Mouse (Mus musculus) lung, embryonic 15.5 days (tissue): ENCODE data around the gene Tnfrsf26. TPM values are rescaled to one million over a fixed set of nuclear protein-coding genes. Genes with fewer than 3 reads are reported as not detected.

Experiments
- ATAC-seq: fragments of 200-750 bp; cut with Nextera tagmentation; 2 replicates; pipeline ENCODE4 v1.8.0; 2017; ENCODE audit warnings: moderate number of reproducible peaks, borderline replicate concordance; ENCODE audit not compliant: low FRiP score, low TSS enrichment; ENCODE audit errors: extremely low read depth
- H3K27ac ChIP-seq: fragments of 300-500 bp; sonication (generic); 2 replicates; pipeline ENCODE4 v1.5.1; 2015; ENCODE audit warnings: moderate library complexity, mild to moderate bottlenecking, inconsistent platforms
- H3K27me3 ChIP-seq: fragments of 300-500 bp; sonication (generic); 2 replicates; pipeline ENCODE4 v1.6.1; 2015; ENCODE audit warnings: inconsistent platforms
- H3K36me3 ChIP-seq: fragments of 300-500 bp; sonication (generic); 2 replicates; pipeline ENCODE4 v1.6.1; 2015; ENCODE audit warnings: inconsistent platforms
- H3K4me1 ChIP-seq: fragments of 300-500 bp; sonication (generic); 2 replicates; pipeline ENCODE4 v1.6.1; 2015; ENCODE audit warnings: inconsistent platforms
- H3K4me2 ChIP-seq: fragments of 300-500 bp; sonication (generic); 2 replicates; pipeline ENCODE4 v1.6.1; 2015; ENCODE audit warnings: inconsistent platforms, mild to moderate bottlenecking, moderate library complexity
- H3K4me3 ChIP-seq: fragments of 300-500 bp; sonication (generic); 2 replicates; pipeline ENCODE4 v1.5.1; 2015; ENCODE audit warnings: mild to moderate bottlenecking, inconsistent platforms
- H3K9ac ChIP-seq: fragments of 300-500 bp; sonication (generic); 2 replicates; pipeline ENCODE4 v1.6.1; 2015; ENCODE audit warnings: inconsistent platforms
- H3K9me3 ChIP-seq: fragments of 300-500 bp; sonication (generic); 2 replicates; pipeline ENCODE4 v1.6.1; 2016; ENCODE audit warnings: inconsistent platforms
- WGBS: fragments of 180-500 bp; shearing (Covaris S2); methylation state at CpG from one replicate; pipeline ENCODE4 v1.1.7; 2015; 5-methylcytosine and 5-hydroxymethylcytosine counted together
- polyA plus RNA-seq: library from polyadenylated mRNA; unstranded; fragments of >200 nt; fragmentation: Nextera tagmentation; extraction: Ambion mirVana; gene quantifications from 2 replicates; pipeline ENCODE4 v1.2.1, GENCODE M21; 2015

Tnfrsf26 gene
- polyA plus RNA-seq, 1 experiment from 2014 or later = 0.44 TPM

DNA sequence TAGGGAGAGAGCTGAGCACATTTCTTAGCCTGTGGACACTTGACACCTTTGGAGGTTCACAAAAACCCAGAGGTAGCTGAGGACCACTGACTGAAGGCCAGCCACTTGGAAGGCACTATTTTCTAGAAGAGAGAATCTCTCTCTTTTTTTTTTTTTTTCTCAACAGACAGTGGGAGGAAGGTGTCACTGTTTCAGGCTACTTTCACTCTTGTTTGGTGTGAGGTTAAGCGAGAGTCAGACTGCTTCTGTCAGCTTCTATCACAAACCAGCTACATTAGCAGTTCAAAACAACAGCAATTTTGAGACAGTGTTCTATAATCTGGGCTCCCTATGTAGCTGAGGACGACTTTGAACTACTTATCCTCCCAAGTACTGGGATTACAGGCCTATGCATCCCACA lies 2.3 kb downstream of the Tnfrsf26 start:
- 50% methylated on average over 2 of the region's 2 CpGs for WGBS
- Histone ChIP-seq H3K9ac (no peak overlapping the region), H3K4me2 (no peak overlapping the region), H3K36me3 (no peaks in the 10 kb centered on the region), H3K27ac (no peak overlapping the region), H3K9me3 (no peaks in the 10 kb centered on the region), H3K4me3 (no peak overlapping the region), H3K27me3 (no peaks in the 10 kb centered on the region), H3K4me1 (no peaks in the 10 kb centered on the region)
- no peak for ATAC-seq

- Histone ChIP-seq H3K4me3 (no peak overlapping the region), H3K4me2 (no peak overlapping the region), H3K9me3 (no peaks in the 10 kb centered on the region), H3K27me3 (no peaks in the 10 kb centered on the region), H3K36me3 (no peaks in the 10 kb centered on the region), H3K9ac (no peak overlapping the region), H3K27ac (no peak overlapping the region), H3K4me1 (no peaks in the 10 kb centered on the region)
- ATAC-seq = no peak
- WGBS = 55% methylated on average over 5 of the region's 5 CpGs
Measured at GRCm38 (mm10) chr7:143625151-143625550, 3.4 kb downstream of the Tnfrsf26 start.

DNA sequence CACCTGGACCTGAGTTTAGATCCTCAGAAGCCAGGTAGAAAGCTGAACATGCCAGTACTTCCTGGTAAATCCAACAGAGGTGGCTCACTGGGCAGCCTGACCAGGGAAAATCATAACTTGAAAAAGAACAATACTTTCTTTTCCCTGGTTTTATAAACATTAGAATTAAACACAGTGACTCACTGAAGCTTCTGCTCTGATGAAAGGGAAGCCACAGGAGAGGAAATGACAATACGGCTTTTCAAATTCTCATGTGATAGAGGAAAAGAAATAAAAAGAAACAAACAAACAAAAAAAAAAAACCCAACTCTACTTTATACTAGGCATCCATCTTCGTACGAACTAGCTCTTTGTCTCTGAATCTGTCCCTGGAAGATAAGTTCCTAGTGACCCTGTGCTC lies 4.0 kb downstream of the Tnfrsf26 start:
- Histone ChIP-seq H3K4me2 (no peak overlapping the region), H3K9me3 (no peaks in the 10 kb centered on the region), H3K27me3 (no peaks in the 10 kb centered on the region), H3K9ac (no peak overlapping the region), H3K4me1 (no peaks in the 10 kb centered on the region), H3K4me3 (no peak overlapping the region), H3K27ac (no peak overlapping the region), H3K36me3 (no peaks in the 10 kb centered on the region)
- 65% methylated on average over 3 of the region's 3 CpGs for WGBS
- ATAC-seq = no peak

DNA sequence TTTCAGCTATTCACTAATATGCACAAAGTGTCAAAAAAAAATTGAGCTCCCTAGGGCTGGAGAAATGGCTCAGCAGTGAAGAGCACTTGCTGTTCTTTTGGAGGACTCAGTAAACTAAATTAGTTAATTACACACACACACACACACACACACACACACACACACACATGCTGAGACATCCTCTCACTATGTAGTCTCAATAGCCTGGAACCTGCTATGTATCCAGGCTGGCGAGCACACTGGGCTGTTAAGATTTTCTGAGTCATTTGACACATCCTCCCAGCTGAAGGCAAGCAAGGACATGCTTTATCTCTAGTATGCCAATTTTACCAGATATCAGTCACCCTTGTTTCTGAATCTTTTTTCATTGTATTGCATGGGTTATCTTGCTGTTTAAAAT lies 7.6 kb downstream of the Tnfrsf26 start:
- WGBS = 34% methylated on average over 1 of the region's 1 CpGs
- H3K9ac ChIP-seq = no peak overlapping the region
- H3K4me2 ChIP-seq = no peak overlapping the region
- H3K4me3 ChIP-seq = no peak overlapping the region
- H3K4me1 ChIP-seq = no peaks in the 10 kb centered on the region
- no peaks in the 10 kb centered on the region for H3K27me3 ChIP-seq
- H3K27ac ChIP-seq = no peak overlapping the region
- no peaks in the 10 kb centered on the region for H3K9me3 ChIP-seq
- H3K36me3 ChIP-seq = no peaks in the 10 kb centered on the region
- ATAC-seq = no peak

DNA sequence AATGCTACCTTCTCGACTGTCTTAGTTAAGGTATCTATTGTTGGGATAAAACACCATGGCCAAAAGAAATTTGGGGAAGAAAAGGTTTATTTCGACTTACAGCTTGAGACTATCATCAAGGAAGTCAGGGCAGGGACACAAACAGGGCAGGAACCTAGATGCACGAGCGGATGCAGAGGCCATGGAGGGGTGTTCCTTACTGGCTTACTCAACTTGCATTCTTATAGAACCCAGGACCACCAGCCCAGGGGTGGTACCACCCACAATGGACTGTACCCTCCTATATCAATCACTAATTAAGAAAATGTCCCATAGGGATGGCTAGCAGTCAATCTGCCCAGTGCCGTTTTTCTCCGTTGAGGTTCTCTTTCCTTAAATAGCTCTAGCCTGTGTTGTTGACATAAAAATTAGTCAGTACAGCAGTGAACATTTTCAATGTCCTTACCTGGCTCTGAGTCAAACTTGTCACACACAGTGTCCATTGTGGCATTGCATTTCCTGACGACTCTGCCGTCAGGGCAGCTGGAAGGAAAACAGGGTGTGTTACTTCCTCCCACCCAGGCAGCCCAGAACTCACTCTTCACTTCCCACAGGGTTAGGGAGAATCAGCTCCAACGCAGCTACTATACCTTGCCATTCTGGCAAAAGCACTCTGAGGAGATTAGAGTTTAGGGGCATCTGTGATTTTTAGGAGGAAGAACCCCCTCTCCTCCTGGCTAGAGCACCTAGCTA lies 14.0 kb downstream of the Tnfrsf26 start:
- no peak overlapping the region for H3K4me3 ChIP-seq
- WGBS = 40% methylated on average over 9 of the region's 9 CpGs
- H3K4me2 ChIP-seq = peak overlapping the region; percentile 7
- no peak overlapping the region for H3K9ac ChIP-seq
- H3K36me3 ChIP-seq = no peaks in the 10 kb centered on the region
- 0 out of 2 replicates have a peak, but pooled peaks cover 4% of the 10 kb centered on the region for H3K4me1 ChIP-seq
- no peaks in the 10 kb centered on the region for H3K9me3 ChIP-seq
- no peaks in the 10 kb centered on the region for H3K27me3 ChIP-seq
- ATAC-seq = peak; percentile 39; the same call in 1 of the 2 replicates
- H3K27ac ChIP-seq = peak overlapping the region; percentile 54

- H3K4me2 ChIP-seq = no peak overlapping the region
- 0 out of 2 replicates have a peak, but pooled peaks cover 4% of the 10 kb centered on the region for H3K4me1 ChIP-seq
- H3K9ac ChIP-seq = no peak overlapping the region
- H3K4me3 ChIP-seq = no peak overlapping the region
- 56% methylated on average over 3 of the region's 3 CpGs for WGBS
- no peak for ATAC-seq
- no peaks in the 10 kb centered on the region for H3K27me3 ChIP-seq
- no peaks in the 10 kb centered on the region for H3K9me3 ChIP-seq
- H3K27ac ChIP-seq = no peak overlapping the region
- no peaks in the 10 kb centered on the region for H3K36me3 ChIP-seq
Measured at GRCm38 (mm10) chr7:143612215-143612614, 16.3 kb downstream of the Tnfrsf26 start.

DNA sequence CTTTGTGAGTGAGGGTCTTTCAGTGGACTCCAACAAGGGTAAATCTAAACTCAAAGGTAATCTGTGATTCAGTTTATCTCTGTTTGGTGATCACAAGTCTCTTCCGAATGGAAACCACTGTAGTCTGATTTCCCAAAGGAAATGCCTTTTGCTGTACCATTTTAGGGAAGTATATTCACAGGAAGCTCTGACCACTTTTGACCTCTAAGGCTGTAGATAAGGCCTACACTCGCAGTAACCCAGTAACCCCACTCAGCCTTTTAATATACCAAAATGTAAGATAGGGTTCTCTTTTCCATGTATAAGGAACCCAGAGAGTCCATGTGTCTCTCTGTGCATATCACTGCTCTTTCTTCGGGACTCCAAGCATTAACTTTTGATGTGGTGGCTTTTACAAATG lies 23.2 kb downstream of the Tnfrsf26 start:
- no peak overlapping the region for H3K27ac ChIP-seq
- ATAC-seq = no peak
- no peak overlapping the region for H3K4me2 ChIP-seq
- no peaks in the 10 kb centered on the region for H3K9me3 ChIP-seq
- no peak overlapping the region for H3K9ac ChIP-seq
- H3K27me3 ChIP-seq = no peaks in the 10 kb centered on the region
- WGBS = 72% methylated on average over 3 of the region's 3 CpGs
- 0 out of 2 replicates have a peak, but pooled peaks cover 2% of the 10 kb centered on the region for H3K4me1 ChIP-seq
- no peaks in the 10 kb centered on the region for H3K36me3 ChIP-seq
- no peak overlapping the region for H3K4me3 ChIP-seq

DNA sequence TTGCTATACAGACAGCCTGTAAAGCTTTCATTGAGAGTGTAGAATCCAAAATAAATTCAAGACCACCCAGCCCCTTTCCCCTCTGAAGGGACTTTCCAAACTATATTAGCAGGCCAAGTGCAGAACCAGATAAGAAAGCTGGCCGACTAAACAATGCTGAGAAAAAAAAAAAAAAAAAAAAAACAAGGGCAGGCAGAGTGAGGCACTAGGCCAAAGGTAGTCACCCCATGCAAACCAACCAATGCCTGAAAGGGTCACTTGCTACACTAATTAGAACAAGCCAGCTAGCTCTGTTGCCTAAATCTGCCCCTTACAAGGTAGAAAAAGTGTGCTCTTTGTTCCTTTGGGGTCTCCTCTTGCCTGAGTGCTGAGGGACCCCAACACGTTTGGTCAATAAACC lies 23.6 kb downstream of the Tnfrsf26 start:
- no peak overlapping the region for H3K4me2 ChIP-seq
- H3K27ac ChIP-seq = no peak overlapping the region
- no peak overlapping the region for H3K9ac ChIP-seq
- 0 out of 2 replicates have a peak, but pooled peaks cover 2% of the 10 kb centered on the region for H3K4me1 ChIP-seq
- no peaks in the 10 kb centered on the region for H3K36me3 ChIP-seq
- no peaks in the 10 kb centered on the region for H3K27me3 ChIP-seq
- H3K9me3 ChIP-seq = no peaks in the 10 kb centered on the region
- 61% methylated on average over 2 of the region's 2 CpGs for WGBS
- no peak for ATAC-seq
- H3K4me3 ChIP-seq = no peak overlapping the region

DNA sequence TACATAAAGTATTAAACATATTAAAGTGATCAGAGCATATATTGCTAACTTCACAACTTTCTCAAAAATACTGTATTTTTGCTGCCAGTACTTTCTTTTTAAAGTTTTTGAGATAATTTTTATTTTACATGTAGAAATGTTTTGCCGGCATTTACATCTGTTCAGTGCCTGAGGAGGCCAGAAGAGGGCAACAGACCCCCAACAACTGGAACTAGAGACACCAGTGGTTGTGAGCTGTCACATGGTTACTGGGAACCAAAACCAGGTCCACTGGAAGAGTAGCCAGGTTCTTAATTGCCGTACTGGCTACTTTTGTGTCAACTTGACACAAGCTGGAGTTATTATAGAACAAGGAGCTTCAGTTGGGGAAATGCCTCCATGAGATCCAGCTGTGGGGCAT lies 26.8 kb downstream of the Tnfrsf26 start:
- no peaks in the 10 kb centered on the region for H3K36me3 ChIP-seq
- ATAC-seq = no peak
- peaks cover 18% of the 10 kb centered on the region for H3K4me1 ChIP-seq
- no peaks in the 10 kb centered on the region for H3K27me3 ChIP-seq
- no peak overlapping the region for H3K9ac ChIP-seq
- H3K27ac ChIP-seq = no peak overlapping the region
- H3K4me2 ChIP-seq = no peak overlapping the region
- no peak overlapping the region for H3K4me3 ChIP-seq
- H3K9me3 ChIP-seq = no peaks in the 10 kb centered on the region
- 72% methylated on average over 2 of the region's 2 CpGs for WGBS

GRCm38 (mm10) chr7:143600231-143600740 lies 28.2 kb downstream of the Tnfrsf26 start:
- Histone ChIP-seq H3K9me3 (no peaks in the 10 kb centered on the region), H3K4me1 (peaks cover 18% of the 10 kb centered on the region), H3K9ac (peak overlapping the region; percentile 33; the same call in 1 of the 2 replicates), H3K36me3 (no peaks in the 10 kb centered on the region), H3K27me3 (no peaks in the 10 kb centered on the region), H3K27ac (no peak overlapping the region), H3K4me2 (peak overlapping the region; percentile 75), H3K4me3 (peak overlapping the region; percentile 74)
- ATAC-seq = no peak
- 4% methylated on average over 15 of the region's 15 CpGs for WGBS

DNA sequence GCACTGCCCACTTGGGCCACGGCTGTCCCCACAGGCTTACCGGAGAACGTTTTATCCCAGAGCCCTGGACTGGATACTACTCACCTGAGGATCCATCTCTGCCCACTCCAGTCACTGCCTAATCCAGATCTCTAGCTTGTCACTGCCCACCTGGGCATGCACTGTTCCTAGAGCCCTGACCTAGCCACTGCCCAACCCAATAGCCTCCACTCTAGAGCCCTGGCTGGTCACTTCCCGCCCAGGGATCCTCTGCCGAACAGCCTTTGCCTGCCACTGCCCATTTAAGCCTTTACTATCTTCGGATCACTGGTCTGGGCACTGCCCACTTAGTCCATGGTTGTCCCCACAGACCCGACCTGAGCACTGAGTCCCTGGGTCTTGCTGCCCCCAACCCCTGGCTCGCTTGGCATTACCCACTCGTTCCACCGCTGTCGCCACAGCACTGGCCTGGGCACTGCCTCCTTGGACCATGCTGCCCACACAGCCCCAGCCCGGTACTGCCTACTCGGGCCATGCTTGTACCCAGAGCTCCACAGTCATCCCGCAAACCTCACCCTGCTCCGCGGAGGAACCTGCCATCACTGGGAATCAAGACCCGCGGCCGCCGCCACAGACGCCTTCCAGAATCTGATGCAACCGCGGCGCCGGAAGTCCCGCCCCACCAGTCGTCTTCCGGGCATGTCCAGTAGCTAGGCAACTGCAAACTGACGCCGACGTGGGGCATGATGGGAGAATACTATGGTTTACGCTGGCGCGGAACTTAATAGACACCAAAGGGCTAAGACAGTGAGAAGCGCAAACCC lies 28.9 kb downstream of the Tnfrsf26 start, which contains the start of gene Cars:
Gene Cars, minus strand, starts transcription at position 663 of the 803 bp plus-strand sequence.
- WGBS = 2% methylated on average over 35 of the region's 35 CpGs
- H3K9me3 ChIP-seq = no peaks in the 10 kb centered on the region
- peak within 1 kb of the TSS; percentile 75 for H3K4me2 ChIP-seq
- peak within 1 kb of the TSS; percentile 77 for H3K9ac ChIP-seq
- H3K27ac ChIP-seq = peak within 1 kb of the TSS; percentile 15; the same call in 1 of the 2 replicates
- peak; percentile 99 for ATAC-seq
- H3K27me3 ChIP-seq = no peaks in the 10 kb centered on the region
- H3K36me3 ChIP-seq = no peaks in the 10 kb centered on the region
- H3K4me3 ChIP-seq = peak within 1 kb of the TSS; percentile 74
- peaks cover 18% of the 10 kb centered on the region for H3K4me1 ChIP-seq

- Histone ChIP-seq H3K9me3 (no peaks in the 10 kb centered on the region), H3K4me3 (no peak overlapping the region), H3K4me2 (no peak overlapping the region), H3K9ac (no peak overlapping the region), H3K36me3 (0 out of 2 replicates have a peak, but pooled peaks cover 9% of the 10 kb centered on the region), H3K27me3 (no peaks in the 10 kb centered on the region), H3K4me1 (peaks cover 16% of the 10 kb centered on the region), H3K27ac (no peak overlapping the region)
- WGBS = 69% methylated on average over 5 of the region's 5 CpGs
- ATAC-seq = no peak
Measured at GRCm38 (mm10) chr7:143594865-143595264, 33.7 kb downstream of the Tnfrsf26 start.
